Mouse (Mus musculus): Measurements from ENCODE around the gene Bri3bp. TPM values are rescaled to one million over a fixed set of nuclear protein-coding genes. Genes with fewer than 3 reads are reported as not detected.

Gene Bri3bp
- polyA plus RNA-seq, 1 experiment from 2014 or later, result 52.9 TPM

DNA sequence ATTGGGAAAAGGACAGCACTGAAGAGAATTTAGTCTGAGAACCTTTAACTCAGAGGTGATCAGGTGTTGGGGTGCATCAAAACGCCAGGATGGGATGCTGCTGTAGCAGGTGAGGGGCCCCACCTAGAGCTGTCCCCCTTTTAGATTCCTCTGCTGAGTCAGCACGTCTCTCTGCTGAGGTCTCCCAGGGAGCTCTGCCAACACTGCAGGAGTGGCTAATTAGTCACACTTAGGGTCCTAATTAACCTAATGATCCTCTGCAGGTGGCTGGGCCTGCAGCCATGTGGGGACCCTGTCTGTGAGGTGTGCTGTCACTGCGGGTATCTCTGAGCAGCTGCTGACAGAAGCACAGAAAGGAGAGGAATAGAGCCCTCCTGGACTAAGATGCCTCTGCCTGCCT, 60.8 kb downstream of the Bri3bp start:
- DNase-seq (ENCODE audit: low spot score), result no peak
- 42% methylated on average over 3 of the region's 3 CpGs for WGBS
- H3K27me3 ChIP-seq (ENCODE audit: insufficient read depth, poor library complexity, severe bottlenecking), result no peaks in the 10 kb centered on the region
- H3K4me3 ChIP-seq, result no peak overlapping the region
- H3K4me1 ChIP-seq, result no peaks in the 10 kb centered on the region
- no peaks in the 10 kb centered on the region for H3K9me3 ChIP-seq
- H3K36me3 ChIP-seq, result peaks cover 27% of the 10 kb centered on the region
- no peak overlapping the region for H3K27ac ChIP-seq

DNA sequence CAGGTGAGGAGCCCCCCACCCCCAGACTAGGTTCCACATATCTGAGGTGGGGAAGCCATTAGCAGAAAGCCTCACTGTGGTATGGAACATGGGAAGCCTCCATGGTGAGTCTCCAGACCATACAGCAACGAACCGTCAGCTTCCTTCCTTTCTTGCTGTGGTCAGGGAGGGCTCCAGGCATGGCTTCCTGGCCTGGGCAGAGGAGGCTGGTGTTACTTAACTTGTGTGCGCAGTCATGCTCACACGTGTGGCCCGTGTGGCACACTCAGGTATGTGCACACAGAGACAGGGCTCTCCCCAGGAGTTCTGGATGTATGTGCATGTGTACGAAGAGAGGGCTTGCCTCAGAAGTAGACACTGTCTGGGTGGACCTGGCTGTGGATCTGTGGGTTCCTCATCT, 62.3 kb downstream of the Bri3bp start:
- 84% methylated on average over 6 of the region's 6 CpGs for WGBS
- no peaks in the 10 kb centered on the region for H3K9me3 ChIP-seq
- H3K4me3 ChIP-seq, result no peak overlapping the region
- H3K27ac ChIP-seq, result no peak overlapping the region
- no peak for DNase-seq (ENCODE audit: low spot score)
- H3K36me3 ChIP-seq, result peaks cover 37% of the 10 kb centered on the region
- H3K27me3 ChIP-seq (ENCODE audit: insufficient read depth, poor library complexity, severe bottlenecking), result no peaks in the 10 kb centered on the region
- H3K4me1 ChIP-seq, result no peaks in the 10 kb centered on the region

DNA sequence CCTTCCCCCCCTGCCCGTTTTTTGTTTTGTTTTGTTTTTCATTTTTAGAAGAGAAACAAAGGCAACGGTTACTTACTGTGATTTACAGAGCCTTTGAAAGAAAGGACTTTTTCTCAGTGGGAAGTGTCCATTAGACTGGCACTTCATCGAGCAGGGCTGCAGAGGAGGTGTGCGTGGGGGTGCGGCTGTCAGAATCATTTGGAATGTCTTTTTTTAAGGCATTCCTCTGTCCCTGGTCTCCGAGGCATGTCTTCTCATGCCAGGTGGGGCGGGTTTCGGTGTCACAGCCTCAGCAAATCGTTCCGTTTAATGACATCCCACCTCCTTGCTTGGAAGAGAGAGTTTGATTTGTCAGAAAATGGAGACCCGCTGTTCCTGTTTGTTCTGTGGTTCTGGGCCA, 63.3 kb downstream of the Bri3bp start:
- H3K9me3 ChIP-seq, result no peaks in the 10 kb centered on the region
- DNase-seq (ENCODE audit: low spot score), result no peak
- 79% methylated on average over 11 of the region's 11 CpGs for WGBS
- H3K4me3 ChIP-seq, result no peak overlapping the region
- no peak overlapping the region for H3K27ac ChIP-seq
- peaks cover 47% of the 10 kb centered on the region for H3K36me3 ChIP-seq
- H3K27me3 ChIP-seq (ENCODE audit: insufficient read depth, poor library complexity, severe bottlenecking), result no peaks in the 10 kb centered on the region
- no peaks in the 10 kb centered on the region for H3K4me1 ChIP-seq

DNA sequence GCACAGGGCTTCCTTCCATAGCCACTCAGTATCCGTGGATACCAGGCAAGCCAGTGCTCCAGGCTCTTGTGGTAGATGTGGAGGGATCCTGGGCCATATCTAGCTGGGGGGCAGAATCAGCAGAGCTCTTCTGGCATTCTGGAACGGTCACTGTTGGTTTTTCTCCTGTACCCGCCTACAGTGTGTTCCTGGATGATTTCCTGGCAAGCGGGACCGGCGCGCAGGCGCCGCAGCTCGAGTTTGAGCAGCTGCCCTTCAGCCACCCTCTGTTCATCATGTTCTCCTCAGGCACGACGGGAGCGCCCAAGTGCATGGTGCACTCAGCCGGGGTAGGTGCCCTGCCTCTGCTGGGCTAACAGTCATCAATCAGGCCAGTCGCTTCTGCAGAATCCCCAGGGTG, 64.6 kb downstream of the Bri3bp start:
- H3K9me3 ChIP-seq, result no peaks in the 10 kb centered on the region
- DNase-seq (ENCODE audit: low spot score), result no peak
- no peak overlapping the region for H3K27ac ChIP-seq
- H3K36me3 ChIP-seq, result peaks cover 54% of the 10 kb centered on the region
- H3K4me3 ChIP-seq, result no peak overlapping the region
- H3K4me1 ChIP-seq, result no peaks in the 10 kb centered on the region
- 78% methylated on average over 15 of the region's 15 CpGs for WGBS
- no peaks in the 10 kb centered on the region for H3K27me3 ChIP-seq (ENCODE audit: insufficient read depth, poor library complexity, severe bottlenecking)

DNA sequence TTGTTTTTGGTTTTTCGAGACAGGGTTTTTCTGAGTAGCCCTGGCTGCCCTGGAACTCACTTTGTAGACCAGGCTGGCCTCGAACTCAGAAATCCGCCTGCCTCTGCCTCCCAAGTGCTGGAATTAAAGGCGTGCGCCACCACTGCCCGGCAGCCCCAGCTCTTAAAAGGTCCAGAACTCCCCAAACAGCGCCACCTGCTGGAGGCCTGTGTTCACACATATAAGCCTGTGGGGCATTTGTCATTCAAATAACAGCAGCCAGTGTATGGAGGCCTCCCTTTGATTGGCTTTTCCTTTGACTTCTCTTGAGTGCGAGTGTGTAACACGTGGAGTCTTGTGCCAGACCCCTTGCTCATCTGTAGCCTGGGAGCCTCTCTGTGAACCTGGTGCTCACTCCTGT, 66.2 kb downstream of the Bri3bp start:
- no peak for DNase-seq (ENCODE audit: low spot score)
- Histone ChIP-seq H3K27ac (no peak overlapping the region), H3K9me3 (no peaks in the 10 kb centered on the region), H3K27me3 (ENCODE audit: insufficient read depth, poor library complexity, severe bottlenecking) (no peaks in the 10 kb centered on the region), H3K4me3 (no peak overlapping the region), H3K4me1 (peaks cover 3% of the 10 kb centered on the region; the same call in 1 of the 2 replicates), H3K36me3 (peaks cover 66% of the 10 kb centered on the region)
- 89% methylated on average over 9 of the region's 9 CpGs for WGBS

DNA sequence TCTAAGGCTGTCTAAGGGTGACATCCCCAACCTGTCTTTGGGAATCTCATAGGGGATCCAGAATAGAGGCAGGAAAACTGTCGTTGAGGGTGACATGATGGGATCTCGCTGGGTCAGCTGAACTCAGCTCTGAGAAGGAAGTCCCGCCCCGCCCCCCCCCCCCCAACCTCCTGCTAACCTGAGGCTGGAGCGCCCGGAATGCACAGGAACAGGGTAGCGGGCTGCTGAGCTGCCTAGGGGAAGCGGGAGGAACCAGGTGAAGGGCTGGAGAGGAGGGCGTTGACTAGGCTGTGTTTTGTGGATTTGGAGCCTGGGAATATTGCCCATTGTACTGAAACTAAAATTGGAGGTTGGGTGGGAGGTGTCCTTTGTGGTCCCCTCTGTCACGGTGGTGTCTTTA, 66.6 kb downstream of the Bri3bp start:
- no peaks in the 10 kb centered on the region for H3K27me3 ChIP-seq (ENCODE audit: insufficient read depth, poor library complexity, severe bottlenecking)
- WGBS, result 90% methylated on average over 10 of the region's 10 CpGs
- no peak overlapping the region for H3K4me3 ChIP-seq
- peaks cover 3% of the 10 kb centered on the region; the same call in 1 of the 2 replicates for H3K4me1 ChIP-seq
- H3K27ac ChIP-seq, result no peak overlapping the region
- H3K36me3 ChIP-seq, result peaks cover 67% of the 10 kb centered on the region
- H3K9me3 ChIP-seq, result no peaks in the 10 kb centered on the region
- no peak for DNase-seq (ENCODE audit: low spot score)

DNA sequence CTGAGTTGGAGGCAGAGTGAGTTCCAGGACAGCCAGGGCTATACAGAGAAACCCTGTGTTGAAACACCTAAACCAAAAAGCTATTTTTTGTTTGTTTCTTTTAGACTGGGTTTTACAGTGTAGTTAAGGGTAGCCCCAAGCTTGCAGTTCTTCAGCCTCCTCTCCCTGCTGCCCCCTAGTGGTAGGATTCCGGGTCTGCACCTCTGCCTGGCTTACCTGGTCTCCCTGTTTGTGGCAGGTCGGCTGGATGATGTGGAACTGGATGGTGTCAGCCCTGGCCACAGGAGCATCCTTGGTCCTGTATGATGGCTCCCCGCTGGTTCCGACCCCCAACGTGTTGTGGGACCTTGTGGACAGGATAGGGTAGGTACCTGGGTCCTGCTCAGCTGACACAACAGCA, 68.2 kb downstream of the Bri3bp start:
- no peak for DNase-seq (ENCODE audit: low spot score)
- Histone ChIP-seq H3K27me3 (ENCODE audit: insufficient read depth, poor library complexity, severe bottlenecking) (no peaks in the 10 kb centered on the region), H3K27ac (no peak overlapping the region), H3K4me3 (no peak overlapping the region), H3K9me3 (no peaks in the 10 kb centered on the region), H3K4me1 (peaks cover 3% of the 10 kb centered on the region; the same call in 1 of the 2 replicates), H3K36me3 (peaks cover 71% of the 10 kb centered on the region)
- WGBS, result 43% methylated on average over 5 of the region's 5 CpGs

Small RNAs within 50 kb of the gene (microRNA-seq; reads per million reads assigned to microRNA genes)
- gene Gm27551, result not detected

Other genes starting within 250 kb of the Bri3bp start
- gene Scarb1, start 100.5 kb upstream of the Bri3bp start, polyA plus RNA-seq (2016; fragmentation: Nextera tagmentation; extraction: Ambion mirVana), result 73.1 and 94.3 TPM in 2 replicates
- 0.34 and 0.67 TPM in 2 replicates for gene Gm10382, start 52.2 kb upstream of the Bri3bp start, polyA plus RNA-seq (2016; fragmentation: Nextera tagmentation; extraction: Ambion mirVana)
- 921 and 966 TPM in 2 replicates for gene Ubc, start 51.4 kb upstream of the Bri3bp start, polyA plus RNA-seq (2016; fragmentation: Nextera tagmentation; extraction: Ambion mirVana)
- gene Dhx37, start 7.4 kb upstream of the Bri3bp start, polyA plus RNA-seq (2016; fragmentation: Nextera tagmentation; extraction: Ambion mirVana), result 15.9 and 18.7 TPM in 2 replicates
- 24.2 and 30.1 TPM in 2 replicates for gene Aacs, start 34.2 kb downstream of the Bri3bp start, polyA plus RNA-seq (2016; fragmentation: Nextera tagmentation; extraction: Ambion mirVana)
- gene Tmem132b, start 90.2 kb downstream of the Bri3bp start, polyA plus RNA-seq (2016; fragmentation: Nextera tagmentation; extraction: Ambion mirVana), result 0.04 TPM in 1 of 2 replicates, not detected in the other

All from heart, embryonic 10.5 days (tissue).